Mouse (Mus musculus) frontal cortex, postnatal 10 days (tissue): ENCODE results near the gene Srsf3.

Experiments used
- DNase-seq, 2 experiments: peaks; one replicate each; pipeline ENCODE4 v3.0.0; 2022; ENCODE audit warnings: low spot score in 2 of 2, mixed read lengths in 1 of 2

Gene Srsf3

DNA sequence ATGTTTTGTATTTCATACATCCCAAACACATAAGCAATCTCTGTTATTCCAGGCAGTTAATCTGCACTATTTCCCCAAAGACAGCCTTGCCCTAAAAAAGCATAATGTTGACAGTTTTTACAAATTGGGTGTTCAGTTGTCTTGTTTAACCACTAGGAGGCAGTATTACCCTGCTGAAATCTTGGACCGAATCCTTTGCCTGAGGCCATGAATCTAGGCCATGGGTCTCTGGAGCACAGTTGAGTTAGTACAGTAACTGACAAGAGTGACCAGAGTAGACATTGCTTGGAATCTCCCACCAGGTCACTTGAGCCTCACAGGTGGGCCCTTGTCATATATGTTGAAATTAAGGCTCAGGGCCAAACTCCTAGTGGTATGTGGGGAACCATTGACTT, 12.5 kb downstream of the Srsf3 start:
- DNase-seq = no peak

DNA sequence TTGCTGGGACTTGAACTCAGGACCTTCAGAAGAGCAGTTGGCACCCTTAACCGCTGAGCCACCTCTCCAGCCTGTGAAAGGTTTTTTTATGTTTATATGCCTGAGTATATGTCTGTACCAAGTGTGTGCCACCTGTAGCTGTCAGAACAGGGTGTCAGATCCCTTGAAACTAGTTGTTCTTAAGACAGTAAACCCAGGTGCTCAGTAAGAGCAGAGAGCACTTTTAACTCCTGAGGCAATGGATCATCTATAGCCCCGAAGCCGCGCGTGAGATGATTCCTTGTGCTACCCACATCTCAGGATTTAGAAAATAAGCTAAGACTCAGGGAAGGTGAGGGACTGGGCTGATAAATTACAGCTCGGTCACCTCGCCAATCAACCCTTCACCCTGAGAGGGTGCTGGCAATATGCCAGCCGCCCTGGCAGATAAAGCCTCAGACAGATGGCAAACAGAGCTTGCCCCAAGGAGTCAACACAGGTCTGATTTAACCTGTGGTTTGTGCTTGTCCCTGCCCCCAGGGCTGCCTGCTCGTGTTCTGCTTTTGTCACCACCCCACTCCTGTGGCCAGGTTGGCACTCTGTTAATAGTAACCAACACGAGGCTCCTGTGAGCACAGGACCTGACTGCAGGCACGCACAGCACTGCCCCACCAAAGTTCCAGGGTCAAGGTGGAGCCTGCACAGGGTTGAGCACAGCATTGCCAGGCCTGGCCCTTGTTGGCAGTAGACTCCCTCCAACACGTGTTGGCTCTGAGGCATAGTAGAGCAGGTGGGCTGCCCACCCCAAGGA, 13.5 kb downstream of the Srsf3 start:
- no peak for DNase-seq

DNA sequence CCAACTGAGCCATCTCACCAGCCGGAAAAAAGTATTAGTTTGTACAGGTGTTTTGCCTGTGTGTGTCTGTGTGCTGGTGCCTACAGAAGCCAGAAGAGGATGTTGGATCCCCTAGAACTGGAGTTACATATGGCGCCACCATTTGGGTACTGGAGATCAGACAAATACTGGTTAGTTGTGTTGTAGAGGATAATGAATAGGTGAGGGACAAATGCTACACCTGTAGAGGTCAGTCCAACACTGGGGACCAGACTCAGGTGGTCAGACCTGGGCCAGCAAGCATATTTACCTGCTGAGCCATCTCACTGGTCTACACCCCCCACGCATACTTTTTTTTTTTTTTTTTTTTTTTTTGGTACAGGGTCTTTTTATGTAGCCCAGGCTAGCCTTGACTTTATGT, 14.4 kb downstream of the Srsf3 start:
- DNase-seq = no peak

DNA sequence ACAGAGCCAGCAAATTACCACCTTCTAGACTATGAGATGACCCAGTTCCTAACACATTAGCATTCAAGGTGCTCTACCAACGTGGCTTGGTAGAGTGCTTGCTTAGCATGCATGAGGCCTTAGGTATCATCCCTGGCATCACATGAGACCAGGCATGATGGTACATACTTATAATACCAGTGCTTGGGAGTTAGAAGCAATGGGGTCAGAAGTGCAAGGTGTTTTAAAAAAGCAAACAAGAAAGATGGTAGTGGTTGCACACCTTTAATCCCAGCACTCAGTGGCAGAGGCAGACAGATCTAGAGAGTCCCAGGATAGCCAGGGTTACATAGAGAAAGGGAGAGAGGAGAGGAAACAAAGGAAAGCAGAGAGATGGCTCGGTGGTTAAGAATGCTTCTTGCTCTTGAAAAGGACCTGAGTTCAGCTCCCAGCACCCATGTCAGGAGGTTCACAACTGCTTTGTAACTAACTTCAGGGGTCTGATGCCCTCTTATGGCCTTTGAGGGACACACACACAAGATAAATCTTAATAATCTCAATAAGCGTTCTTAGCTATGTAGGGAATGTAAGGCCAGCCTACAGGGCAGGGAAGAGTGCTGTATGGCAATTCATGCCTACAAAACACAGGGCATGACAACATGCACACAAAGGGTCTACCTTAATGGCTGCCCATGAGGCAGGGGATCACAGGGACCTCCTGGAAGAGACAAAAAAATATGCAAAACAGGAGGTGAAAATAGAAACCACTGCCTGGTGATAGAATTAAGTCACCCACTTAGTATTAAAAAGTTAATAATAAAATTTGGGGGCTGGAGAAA, 15.5 kb downstream of the Srsf3 start:
- no peak for DNase-seq

DNA sequence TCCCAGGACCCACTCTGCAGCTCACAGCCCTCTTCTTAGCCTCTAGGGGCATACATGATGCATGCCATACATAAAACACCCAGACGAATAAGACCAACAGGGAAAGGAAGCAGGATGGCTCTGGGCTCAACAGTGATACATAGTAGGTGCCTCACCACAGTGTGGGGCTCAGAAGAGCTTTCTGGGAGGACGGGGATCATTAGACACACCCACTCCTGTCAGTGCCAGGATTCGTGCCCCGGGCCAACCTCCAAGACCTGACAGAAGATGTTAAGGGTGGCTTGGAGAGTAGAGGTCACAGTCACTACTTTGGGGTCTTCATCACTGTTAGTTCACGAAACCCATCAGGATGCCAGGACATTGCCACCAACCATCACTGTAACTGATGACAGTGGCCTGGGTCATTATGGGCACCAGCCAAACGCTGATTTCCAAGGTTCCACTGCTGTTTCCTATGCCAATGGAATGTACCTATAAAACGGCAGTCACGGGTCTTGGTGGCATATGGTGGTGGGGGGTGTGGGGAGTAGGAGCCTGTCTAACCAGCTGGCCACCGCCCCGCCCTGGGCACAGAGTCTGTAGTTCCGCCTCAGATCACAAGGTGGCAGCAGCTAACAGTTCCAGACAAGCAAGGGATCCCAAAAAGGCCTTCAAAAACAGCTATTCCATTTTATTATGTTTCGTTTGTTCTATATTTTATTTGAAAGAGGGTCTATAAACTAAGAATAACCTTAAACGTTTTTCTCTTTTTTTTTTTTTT, 16.5 kb downstream of the Srsf3 start:
- peak; percentile 81 to 87 for DNase-seq

DNA sequence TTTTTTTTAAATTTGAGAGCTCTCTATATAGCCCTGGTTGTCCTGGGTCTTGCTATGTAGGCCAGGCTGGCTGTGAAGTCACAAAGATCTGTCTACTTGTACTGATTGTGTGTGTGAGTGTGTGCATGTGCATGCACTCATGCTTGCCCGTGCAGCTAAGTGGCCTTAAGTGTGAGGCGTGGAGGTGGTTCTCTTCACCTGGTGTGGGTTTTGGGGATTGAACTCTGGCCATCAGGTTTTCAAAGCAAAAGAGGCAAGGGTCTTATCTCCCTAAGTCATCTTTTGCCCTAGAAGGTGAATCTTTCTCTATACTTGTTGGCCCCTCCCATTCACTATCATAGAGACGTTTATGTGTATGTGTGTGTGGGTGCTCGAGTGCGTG, 17.1 kb downstream of the Srsf3 start:
- no peak for DNase-seq

DNA sequence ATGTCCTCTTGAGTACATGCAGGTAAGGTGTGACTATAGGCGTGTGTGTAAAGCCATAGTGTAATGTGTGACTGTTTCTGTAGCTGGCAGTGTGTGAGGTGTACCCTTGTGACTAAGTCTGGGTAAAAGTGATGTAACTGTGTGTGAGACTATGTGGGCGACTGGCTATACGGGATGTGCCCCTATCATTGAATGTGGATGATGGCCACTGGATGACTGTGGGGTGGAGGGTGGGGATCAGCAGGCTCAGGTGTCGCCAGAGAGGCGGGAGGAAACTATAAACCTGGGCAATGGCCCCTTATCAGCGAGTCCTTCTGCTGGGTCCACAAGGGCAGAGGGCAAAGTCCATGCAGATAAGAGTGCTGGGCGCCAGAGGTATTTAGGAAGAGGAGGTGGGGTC, 17.5 kb downstream of the Srsf3 start:
- no peak for DNase-seq

DNA sequence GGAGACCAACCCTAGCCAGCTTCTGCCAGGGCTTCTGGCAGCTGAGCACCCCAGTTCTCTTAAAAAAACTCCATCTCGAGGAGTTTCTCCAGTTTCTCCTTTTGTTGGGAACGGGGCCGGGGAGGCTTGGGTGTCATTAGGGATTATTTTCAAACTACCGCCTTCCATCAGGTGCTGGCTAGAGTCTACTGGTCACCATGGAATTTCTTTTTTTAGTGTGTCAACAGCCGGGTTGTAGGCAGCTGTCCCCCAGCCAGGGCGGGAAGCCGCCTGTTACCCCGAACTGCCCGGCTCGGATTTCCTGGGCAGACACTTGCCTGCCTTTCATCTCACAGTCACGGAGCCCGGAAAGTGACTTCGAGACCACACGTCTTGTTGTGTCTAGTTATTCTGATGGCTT, 18.4 kb downstream of the Srsf3 start:
- DNase-seq = no peak

DNA sequence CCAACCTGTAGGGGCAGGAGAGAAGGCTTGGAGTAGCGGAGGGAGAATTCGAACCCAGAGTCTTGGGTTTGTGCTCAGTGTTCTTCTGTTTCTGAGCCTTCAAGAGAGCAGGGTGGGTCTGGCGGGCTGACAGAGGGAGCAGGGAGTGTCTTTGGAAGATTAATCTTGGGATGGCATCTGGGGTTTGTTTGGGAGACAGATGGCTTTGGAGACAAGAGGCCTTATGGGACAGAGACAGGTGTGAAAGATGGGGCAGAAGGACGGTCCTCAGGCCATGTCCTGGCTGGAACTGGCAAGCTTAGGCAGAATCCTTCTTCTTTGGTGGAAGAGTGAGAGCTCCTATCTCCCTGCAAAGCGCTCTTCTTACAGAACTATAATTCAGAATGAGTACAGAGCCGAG, 20.6 kb downstream of the Srsf3 start:
- no peak for DNase-seq

DNA sequence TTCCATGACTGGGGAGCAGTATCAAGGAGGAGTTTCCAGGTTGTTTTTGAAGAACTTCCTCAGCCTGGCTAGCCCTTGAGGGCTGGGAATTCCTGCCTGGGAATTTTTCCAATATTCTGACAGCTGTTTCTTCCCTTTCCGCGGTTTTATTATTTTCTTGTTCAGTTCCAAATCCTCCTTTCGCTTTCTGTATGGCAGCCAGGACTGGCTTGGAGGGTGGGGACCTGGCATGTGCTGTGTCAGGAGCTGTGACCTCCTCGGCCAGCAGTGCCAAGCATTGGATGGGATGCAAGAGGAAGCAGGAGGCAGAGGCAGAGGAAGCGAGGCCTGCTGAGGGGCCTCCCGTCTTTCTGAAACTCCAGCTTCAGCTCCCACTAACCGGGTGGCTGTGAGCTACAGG, 21.4 kb downstream of the Srsf3 start:
- DNase-seq = no peak

DNA sequence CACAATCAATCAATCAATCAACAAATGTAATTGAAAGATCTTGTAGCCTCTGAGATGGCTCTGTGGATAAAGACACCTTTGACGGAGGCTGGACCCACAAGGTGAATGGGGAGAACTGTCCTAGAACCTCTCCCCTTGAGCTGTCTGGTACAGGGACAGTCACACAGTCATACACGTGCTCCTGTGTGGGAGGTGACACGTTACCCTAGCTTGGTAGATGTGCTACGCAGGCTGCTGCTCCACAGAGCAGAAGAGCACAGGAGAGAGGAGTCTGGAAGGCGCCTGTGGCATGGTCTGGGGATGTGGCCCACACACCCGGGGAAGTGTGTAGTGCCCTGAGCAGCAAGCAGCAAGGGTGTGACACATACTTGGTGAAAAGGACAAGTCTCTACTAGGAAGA, 22.0 kb downstream of the Srsf3 start:
- no peak for DNase-seq

DNA sequence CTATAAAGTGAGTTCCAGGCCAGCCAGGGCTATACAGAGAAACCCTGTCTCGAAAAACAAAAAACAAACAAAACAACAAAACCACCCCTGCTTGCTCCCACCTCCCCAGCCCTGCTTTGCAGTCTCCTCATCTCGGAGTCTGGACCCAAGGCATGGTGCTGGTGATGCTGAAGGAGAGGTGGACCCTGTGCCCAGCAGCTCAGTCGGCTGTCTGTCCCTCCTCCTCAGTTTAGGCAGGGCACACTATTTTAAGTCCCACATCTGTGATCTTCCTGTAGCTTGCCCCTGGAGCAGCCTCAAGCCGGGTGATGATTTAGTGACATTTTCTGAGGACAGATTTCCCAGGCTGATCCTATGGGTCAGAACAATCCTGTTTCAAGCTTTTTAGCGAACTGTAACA, 23.2 kb downstream of the Srsf3 start:
- no peak for DNase-seq

DNA sequence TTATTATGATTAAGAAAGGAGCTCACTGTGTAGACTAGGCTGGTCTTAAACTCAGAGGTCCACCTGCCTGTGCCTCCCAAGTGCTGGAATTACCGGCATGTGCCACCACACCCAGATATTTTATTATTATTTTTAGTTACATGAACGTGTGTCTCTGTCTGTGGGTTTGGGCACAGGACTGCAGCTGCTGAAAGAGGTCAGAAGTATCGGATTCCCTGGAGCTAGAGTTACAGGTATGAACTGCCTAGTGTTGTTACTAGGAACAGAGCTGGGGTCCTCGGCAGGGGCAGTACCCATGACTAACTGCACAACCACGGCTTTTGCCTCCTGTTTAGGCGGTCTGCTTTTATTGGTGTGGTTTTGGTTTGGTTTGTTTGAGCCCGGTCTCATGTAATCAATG, 23.8 kb downstream of the Srsf3 start:
- no peak for DNase-seq

DNA sequence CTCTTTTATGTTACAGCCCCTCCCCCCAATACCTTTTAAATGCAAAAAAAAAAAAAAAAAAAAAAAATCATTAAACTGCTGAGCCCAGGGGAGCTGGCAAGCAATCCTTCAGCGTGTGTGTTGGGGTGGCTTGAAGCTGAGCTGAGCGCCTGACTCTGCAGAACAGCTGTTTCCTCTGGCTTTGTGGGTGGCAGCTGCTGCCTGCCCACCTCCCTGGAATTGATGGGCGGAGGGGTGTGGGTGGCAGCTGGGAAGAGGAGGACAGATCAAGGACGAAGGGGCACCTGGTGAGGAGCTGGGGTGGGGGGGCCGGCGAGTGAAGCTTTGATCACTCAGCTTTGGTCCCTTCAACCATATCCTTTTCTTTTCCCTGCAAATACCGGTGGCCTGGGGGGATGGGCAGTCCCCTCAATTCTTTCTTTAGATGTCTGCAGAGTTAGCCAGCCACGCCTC, 24.3 kb downstream of the Srsf3 start:
- no peak for DNase-seq

DNA sequence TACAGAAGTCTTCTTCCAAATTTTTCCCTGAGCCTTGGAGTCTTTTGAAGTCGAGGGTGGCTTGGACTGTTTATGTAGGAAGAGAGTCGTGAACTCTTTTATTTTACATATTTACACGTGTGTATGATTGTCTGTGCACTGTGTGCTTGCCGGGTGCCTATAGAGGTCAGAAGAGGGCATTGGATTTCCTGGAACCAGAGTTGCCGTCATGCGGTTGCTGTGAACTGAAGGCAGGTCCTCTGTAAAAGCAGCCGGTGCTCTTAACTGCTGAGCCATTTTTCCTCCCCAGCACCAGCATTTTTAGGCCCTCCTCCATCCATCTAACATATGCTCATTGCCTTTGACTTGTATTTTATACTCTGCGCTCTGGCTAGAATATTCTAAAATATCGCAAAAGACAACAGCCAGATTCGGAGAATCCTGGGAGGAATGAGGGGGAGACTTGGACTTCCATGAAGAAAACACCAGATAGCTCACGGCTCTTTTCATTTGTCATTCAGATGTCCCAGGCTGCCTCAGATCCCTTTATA, 25.0 kb downstream of the Srsf3 start:
- DNase-seq = no peak

DNA sequence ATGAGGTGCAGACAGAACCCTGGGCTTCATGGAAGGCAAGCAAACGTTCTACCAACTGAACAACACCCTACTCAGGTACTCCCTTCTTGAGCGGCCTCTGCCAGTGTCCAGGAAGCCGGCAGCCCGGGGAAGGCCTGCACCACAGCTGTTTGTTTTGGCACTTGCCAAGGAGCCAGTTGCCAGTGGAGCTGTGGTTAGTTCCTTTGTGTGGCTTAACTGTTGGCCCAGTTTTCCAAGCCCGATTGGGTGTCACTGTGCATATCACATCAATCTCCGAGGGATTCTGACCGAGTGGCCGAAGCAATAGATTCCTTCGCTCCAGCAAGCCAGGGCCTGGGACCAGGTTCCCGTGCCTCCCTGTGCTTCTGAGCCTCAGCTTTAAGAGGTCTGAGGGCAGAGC, 25.5 kb downstream of the Srsf3 start:
- DNase-seq = no peak

DNA sequence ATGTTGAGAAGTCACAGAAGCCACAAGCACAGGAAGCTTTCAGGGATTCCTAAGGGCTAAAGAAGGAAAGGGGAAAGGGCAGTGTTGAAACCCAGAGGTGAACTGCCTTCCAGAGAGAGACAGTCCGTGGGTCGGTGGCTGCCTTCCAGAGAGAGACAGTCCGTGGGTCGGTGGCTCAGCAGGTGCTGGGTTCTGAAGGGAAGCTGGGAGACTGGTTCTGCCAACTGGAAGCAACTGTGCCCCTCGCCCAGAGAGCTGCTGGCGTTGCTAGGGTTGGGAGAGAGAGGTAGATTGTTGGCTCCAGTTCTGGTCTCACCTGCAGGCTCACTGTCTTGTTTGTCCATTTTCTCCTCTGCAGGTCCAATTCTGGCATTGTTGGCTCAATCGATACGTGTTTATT, 26.1 kb downstream of the Srsf3 start:
- no peak for DNase-seq

DNA sequence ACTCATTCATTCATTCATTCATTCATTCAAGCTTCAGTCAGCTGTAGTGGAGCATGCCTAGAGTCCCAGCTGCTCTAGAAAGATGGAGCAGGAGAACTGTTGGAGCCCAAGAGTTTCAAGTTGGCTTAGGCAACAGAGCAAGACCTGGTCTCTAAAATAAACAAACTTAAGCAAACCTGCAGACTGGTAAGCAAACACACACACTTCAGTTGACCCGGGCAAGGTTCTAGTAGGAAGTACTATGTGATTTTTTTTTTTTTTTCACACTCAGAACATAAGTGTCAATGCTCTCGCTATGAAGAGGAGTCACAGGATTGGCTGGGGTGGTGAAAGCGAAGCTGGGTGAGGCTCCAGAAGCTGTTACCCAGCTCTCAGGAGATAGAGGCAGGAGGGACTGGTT, 27.2 kb downstream of the Srsf3 start:
- no peak for DNase-seq

DNA sequence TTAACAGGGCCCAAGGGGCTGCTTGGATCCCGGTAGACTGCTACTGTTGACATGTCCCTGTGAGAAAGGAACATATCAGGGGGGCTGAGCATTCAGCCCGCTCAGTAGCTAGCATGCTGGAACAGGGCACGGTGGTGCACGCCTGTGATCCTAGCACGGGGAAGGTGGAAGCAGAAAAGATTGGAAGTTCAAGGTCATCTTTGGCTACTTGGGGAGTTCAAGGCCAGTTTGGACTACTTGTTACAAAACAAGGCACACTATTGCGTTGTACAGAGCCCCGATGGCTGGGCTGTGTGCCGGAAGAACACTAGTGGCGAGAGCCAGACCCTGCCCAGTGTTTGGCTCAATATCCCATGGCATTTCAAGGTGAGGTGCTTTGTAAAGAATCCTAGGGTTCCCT, 28.5 kb downstream of the Srsf3 start:
- no peak for DNase-seq

DNA sequence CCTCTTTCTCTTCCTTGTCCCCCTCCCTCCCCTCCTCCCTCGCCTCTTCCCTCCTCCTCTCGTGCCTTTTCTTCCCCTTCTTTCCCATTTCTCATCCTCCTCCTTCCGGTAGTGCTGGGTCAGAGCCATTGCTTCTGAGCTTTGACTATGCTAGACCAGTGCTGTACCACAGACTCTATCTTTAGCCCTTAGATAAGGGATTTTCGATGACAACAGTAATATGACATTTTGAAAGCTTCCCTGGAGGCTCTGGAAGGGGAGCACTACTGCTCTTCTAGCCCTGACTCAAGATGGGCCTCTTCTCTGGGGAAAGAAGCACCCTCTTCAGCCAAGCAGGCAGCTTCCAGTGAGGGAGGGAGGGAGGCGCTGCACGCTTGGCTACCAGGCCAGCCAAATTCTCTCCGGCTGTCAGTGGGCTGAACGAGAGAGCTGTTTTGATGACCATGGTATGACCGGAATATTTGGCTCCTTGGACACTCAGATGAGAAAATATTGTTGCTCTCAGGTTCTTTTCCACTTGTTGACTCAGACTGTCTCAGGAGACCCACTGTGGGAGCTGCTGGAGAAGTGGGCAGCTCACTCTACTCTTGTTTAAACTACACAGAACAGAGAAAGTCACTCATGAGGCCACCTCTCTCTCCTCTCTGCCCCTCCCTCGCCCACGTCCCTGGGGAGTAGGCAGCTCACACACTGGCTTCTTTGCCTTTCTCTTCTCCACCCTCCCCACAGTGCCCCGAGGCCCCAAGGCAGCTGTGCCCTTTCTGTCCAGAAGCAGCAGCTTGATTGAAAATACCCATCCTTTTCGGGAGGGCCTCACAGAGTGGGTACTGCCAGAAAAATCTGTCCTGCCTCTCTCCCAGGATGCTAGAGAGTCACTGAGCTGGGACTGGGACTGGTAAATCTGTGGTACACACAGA, 29.9 kb downstream of the Srsf3 start:
- DNase-seq = no peak
